Mouse (Mus musculus): ENCODE results near the gene Gm8439. TPM values are rescaled to one million over a fixed set of nuclear protein-coding genes. Genes with fewer than 3 reads are reported as not detected.

The Gm8439 gene
- polyA plus RNA-seq, 1 experiment from 2014 or later: not detected

Other genes starting within 250 kb of the Gm8439 start
- 78.3 and 79.0 TPM in 2 replicates for gene Scmh1, start 183.5 kb upstream of the Gm8439 start, polyA plus RNA-seq (2016; fragmentation: Nextera tagmentation; extraction: Ambion mirVana)
- not detected in 2 replicates for gene Slfnl1, start 56.5 kb upstream of the Gm8439 start, polyA plus RNA-seq (2016; fragmentation: Nextera tagmentation; extraction: Ambion mirVana)
- gene Ctps, start 18.5 kb upstream of the Gm8439 start, polyA plus RNA-seq (2016; fragmentation: Nextera tagmentation; extraction: Ambion mirVana): 91.0 and 93.0 TPM in 2 replicates
- gene Cited4, start 77.8 kb downstream of the Gm8439 start, polyA plus RNA-seq (2016; fragmentation: Nextera tagmentation; extraction: Ambion mirVana): 6.1 and 8.2 TPM in 2 replicates
- gene Kcnq4, start 159.9 kb downstream of the Gm8439 start, polyA plus RNA-seq (2016; fragmentation: Nextera tagmentation; extraction: Ambion mirVana): 5.0 and 5.7 TPM in 2 replicates
- 101 and 104 TPM in 2 replicates for gene Nfyc, start 242.8 kb downstream of the Gm8439 start, polyA plus RNA-seq (2016; fragmentation: Nextera tagmentation; extraction: Ambion mirVana)